Mouse (Mus musculus) bone marrow macrophage, adult 2 months (primary cell): ENCODE results near the gene Vac14.

Experiments used
- CTCF ChIP-seq: IDR thresholded peaks from 2 replicates; pipeline ENCODE4 v1.5.1; 2012; ENCODE audit warnings: low read depth, mild to moderate bottlenecking, low read length, moderate library complexity
- POLR2A ChIP-seq: IDR thresholded peaks from 2 replicates; pipeline ENCODE4 v1.6.1; 2012; ENCODE audit warnings: mild to moderate bottlenecking, low read depth, low read length, borderline replicate concordance

- TF ChIP-seq POLR2A (no peak), CTCF (no peak)
Measured at GRCm38 (mm10) chr8:110669932-110670628, 51.7 kb downstream of the Vac14 start.
